Mouse (Mus musculus): ENCODE data around the gene Cnih1. TPM values are rescaled to one million over a fixed set of nuclear protein-coding genes. Genes with fewer than 3 reads are reported as not detected.
"Not testable (repeated sequence)": the region's sequence is repeated elsewhere in the genome, so short reads cannot be mapped to it uniquely, and the experiment has no call there.

Gene Cnih1
- polyA plus RNA-seq, 1 experiment from 2014 or later = 159 TPM

DNA sequence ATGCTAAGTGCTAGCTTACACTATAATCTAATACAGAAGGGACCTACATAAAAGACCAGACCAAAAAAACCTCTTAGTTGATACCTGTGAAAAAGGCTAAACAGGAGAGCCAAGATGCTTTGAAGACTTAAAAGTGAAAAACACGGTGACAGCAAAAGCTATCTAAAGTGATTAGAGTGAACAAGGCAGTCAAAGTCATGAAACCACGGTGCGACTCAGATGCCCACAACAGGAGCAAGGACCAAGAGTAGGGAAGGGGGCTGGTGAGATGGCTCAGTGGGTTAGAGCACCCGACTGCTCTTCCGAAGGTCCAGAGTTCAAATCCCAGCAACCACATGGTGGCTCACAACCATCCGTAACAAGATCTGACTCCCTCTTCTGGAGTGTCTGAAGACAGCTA is 31.8 kb upstream of the Cnih1 start:
- H3K36me3 ChIP-seq (ENCODE audit: control insufficient read depth, insufficient read depth); H3K9ac ChIP-seq (replicated peaks; ENCODE audit: low read depth, low read length); ATAC-seq; H3K4me2 ChIP-seq (ENCODE audit: low read length); H3K4me3 ChIP-seq (replicated peaks; ENCODE audit: low read length); H3K27me3 ChIP-seq (replicated peaks; ENCODE audit: control insufficient read depth, insufficient read depth, low read length); H3K9me3 ChIP-seq (ENCODE audit: control insufficient read depth, low read length); H3K27ac ChIP-seq (ENCODE audit: low read length): not testable (repeated sequence)
- 94% methylated on average over 5 of the region's 6 CpGs for WGBS
- peaks cover 18% of the 10 kb centered on the region for H3K4me1 ChIP-seq (replicated peaks; ENCODE audit: control insufficient read depth, insufficient read depth, low read length)

DNA sequence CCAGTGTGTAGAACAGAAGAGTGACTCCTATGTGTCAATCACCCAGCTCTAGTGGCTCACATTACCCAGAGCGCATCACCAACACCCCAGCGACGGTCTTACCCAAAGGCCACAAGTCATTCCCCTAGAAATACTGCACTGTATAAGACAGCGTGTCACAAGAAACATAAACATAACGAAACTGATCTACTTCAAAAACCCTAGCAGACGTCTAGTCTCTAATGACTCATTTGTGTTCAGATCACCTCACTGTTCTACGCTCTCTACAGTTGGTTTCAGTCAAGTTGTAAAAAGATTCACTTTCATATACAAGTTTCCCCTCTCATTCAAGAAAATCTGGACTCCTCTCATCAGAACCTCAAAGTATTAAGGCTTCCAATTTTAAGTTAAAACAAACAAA is 30.5 kb upstream of the Cnih1 start:
- WGBS = 93% methylated on average over 7 of the region's 7 CpGs
- Histone ChIP-seq H3K4me2 (ENCODE audit: low read length) (no peak overlapping the region), H3K4me3 (replicated peaks; ENCODE audit: low read length) (no peak overlapping the region), H3K27ac (ENCODE audit: low read length) (no peak overlapping the region), H3K9me3 (ENCODE audit: control insufficient read depth, low read length) (no peaks in the 10 kb centered on the region), H3K9ac (replicated peaks; ENCODE audit: low read depth, low read length) (no peak overlapping the region), H3K4me1 (replicated peaks; ENCODE audit: control insufficient read depth, insufficient read depth, low read length) (peaks cover 18% of the 10 kb centered on the region), H3K27me3 (replicated peaks; ENCODE audit: control insufficient read depth, insufficient read depth, low read length) (no peaks in the 10 kb centered on the region), H3K36me3 (ENCODE audit: control insufficient read depth, insufficient read depth) (no peaks in the 10 kb centered on the region)
- no peak for ATAC-seq

DNA sequence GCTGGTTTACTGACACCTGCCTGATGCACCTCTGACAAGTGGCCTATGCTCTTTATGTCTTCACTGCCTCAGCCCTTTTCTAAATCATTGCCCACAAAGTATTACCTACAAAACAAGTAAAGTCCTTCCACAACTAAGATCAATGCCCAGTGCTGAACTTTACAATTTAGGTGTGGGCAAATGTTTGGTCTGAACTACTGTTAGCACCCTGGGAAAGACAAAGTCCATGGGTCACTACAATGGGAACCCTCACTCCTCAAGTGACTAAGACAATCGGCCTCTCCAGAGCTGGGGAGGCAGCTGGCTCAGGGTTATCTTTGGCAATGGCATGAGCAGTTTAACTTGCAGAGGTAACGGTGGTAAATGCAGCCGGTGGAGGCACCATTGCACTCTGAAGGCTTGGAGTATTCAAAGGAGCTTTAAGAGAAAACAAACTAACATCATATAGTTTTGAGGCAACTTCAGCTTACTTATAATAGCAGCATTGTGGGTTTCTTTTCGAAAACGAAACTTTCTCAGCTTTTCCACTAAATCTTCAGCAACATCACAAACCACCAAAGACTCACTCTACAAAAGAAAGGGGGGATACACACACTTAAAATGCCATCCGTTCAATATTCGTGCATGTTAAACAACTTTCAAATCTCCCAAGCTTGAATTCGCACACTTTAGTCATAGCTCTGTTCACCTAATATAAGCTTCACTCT is 28.9 kb upstream of the Cnih1 start:
- WGBS = 95% methylated on average over 8 of the region's 8 CpGs
- Histone ChIP-seq H3K27ac (ENCODE audit: low read length) (no peak overlapping the region), H3K4me1 (replicated peaks; ENCODE audit: control insufficient read depth, insufficient read depth, low read length) (peaks cover 15% of the 10 kb centered on the region), H3K27me3 (replicated peaks; ENCODE audit: control insufficient read depth, insufficient read depth, low read length) (no peaks in the 10 kb centered on the region), H3K36me3 (ENCODE audit: control insufficient read depth, insufficient read depth) (peaks cover 3% of the 10 kb centered on the region; the same call in 1 of the 2 replicates), H3K4me2 (ENCODE audit: low read length) (no peak overlapping the region), H3K4me3 (replicated peaks; ENCODE audit: low read length) (no peak overlapping the region), H3K9me3 (ENCODE audit: control insufficient read depth, low read length) (no peaks in the 10 kb centered on the region), H3K9ac (replicated peaks; ENCODE audit: low read depth, low read length) (no peak overlapping the region)
- ATAC-seq = no peak

DNA sequence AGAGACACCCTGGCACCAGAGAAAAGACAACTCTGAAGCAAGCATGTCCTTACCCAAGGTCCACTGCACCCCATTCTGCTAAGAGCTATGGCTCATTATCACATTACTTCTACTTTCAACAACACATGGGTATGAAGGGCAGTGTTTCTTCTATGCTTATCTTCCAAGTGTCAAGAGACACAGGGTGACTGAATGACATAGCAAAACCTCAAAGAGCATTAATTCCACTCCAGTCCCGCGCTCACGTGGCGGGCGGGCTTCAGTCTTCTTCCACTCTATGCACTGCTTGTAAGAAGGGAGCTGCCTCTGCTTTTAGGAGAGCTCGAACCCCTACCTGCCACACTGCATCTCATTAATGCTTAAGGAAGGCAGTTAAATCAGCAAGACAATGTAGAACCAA is 27.4 kb upstream of the Cnih1 start:
- no peak overlapping the region for H3K27ac ChIP-seq (ENCODE audit: low read length)
- no peak overlapping the region for H3K4me2 ChIP-seq (ENCODE audit: low read length)
- peaks cover 3% of the 10 kb centered on the region; the same call in 1 of the 2 replicates for H3K36me3 ChIP-seq (ENCODE audit: control insufficient read depth, insufficient read depth)
- 45% methylated on average over 6 of the region's 6 CpGs for WGBS
- no peak for ATAC-seq
- peaks cover 7% of the 10 kb centered on the region for H3K4me1 ChIP-seq (replicated peaks; ENCODE audit: control insufficient read depth, insufficient read depth, low read length)
- H3K9me3 ChIP-seq (ENCODE audit: control insufficient read depth, low read length) = no peaks in the 10 kb centered on the region
- no peak overlapping the region for H3K9ac ChIP-seq (replicated peaks; ENCODE audit: low read depth, low read length)
- no peak overlapping the region for H3K4me3 ChIP-seq (replicated peaks; ENCODE audit: low read length)
- H3K27me3 ChIP-seq (replicated peaks; ENCODE audit: control insufficient read depth, insufficient read depth, low read length) = no peaks in the 10 kb centered on the region

DNA sequence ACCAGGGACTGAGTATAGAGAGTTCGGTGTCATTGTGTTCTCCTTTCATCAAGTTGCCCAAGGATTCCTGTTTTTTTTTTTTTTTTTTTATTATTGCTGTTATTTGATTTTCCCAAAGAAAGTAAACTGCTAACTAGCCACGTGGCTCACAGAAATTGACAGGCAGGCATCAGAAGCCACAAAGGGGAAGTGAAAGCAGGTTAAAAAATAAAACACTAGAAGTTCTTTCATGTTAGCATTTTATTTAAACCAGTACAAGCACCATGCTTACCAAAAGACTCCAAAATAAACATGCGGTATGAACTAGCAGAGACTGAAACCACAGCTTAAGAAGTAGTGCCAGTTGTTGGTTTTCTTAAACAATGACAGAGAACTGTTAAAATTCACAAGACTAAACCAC is 19.7 kb upstream of the Cnih1 start:
- WGBS = 49% methylated on average over 3 of the region's 3 CpGs
- H3K4me2 ChIP-seq (ENCODE audit: low read length) = no peak overlapping the region
- H3K36me3 ChIP-seq (ENCODE audit: control insufficient read depth, insufficient read depth) = peaks cover 7% of the 10 kb centered on the region; the same call in 1 of the 2 replicates
- H3K27me3 ChIP-seq (replicated peaks; ENCODE audit: control insufficient read depth, insufficient read depth, low read length) = no peaks in the 10 kb centered on the region
- H3K27ac ChIP-seq (ENCODE audit: low read length) = no peak overlapping the region
- ATAC-seq = no peak
- no peak overlapping the region for H3K4me3 ChIP-seq (replicated peaks; ENCODE audit: low read length)
- H3K4me1 ChIP-seq (replicated peaks; ENCODE audit: control insufficient read depth, insufficient read depth, low read length) = no peaks in the 10 kb centered on the region
- H3K9ac ChIP-seq (replicated peaks; ENCODE audit: low read depth, low read length) = no peak overlapping the region
- H3K9me3 ChIP-seq (ENCODE audit: control insufficient read depth, low read length) = no peaks in the 10 kb centered on the region

DNA sequence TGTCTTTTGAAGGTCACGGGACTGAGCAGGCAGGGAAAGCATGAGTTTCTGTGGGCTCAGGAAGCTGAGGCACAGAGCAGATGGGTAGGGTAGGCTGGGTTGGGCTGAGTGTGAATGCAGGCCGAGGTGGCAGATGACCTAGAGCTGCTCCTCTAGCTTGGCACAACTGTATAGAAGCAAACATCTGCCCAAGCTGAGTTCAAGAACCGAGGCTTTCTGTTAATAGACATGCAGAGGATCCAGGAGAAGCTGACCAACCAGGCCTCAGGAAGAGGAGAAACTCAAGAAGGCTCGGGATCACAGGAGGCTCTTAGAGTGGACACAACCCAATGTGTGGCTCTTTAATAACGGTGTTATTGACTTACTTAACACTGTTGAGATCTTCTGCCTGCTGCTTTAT is 18.0 kb upstream of the Cnih1 start:
- ATAC-seq = no peak
- WGBS = 88% methylated on average over 5 of the region's 5 CpGs
- Histone ChIP-seq H3K4me1 (replicated peaks; ENCODE audit: control insufficient read depth, insufficient read depth, low read length) (no peaks in the 10 kb centered on the region), H3K36me3 (ENCODE audit: control insufficient read depth, insufficient read depth) (peaks cover 7% of the 10 kb centered on the region; the same call in 1 of the 2 replicates), H3K27ac (ENCODE audit: low read length) (no peak overlapping the region), H3K4me3 (replicated peaks; ENCODE audit: low read length) (no peak overlapping the region), H3K27me3 (replicated peaks; ENCODE audit: control insufficient read depth, insufficient read depth, low read length) (no peaks in the 10 kb centered on the region), H3K4me2 (ENCODE audit: low read length) (no peak overlapping the region), H3K9ac (replicated peaks; ENCODE audit: low read depth, low read length) (no peak overlapping the region), H3K9me3 (ENCODE audit: control insufficient read depth, low read length) (no peaks in the 10 kb centered on the region)

DNA sequence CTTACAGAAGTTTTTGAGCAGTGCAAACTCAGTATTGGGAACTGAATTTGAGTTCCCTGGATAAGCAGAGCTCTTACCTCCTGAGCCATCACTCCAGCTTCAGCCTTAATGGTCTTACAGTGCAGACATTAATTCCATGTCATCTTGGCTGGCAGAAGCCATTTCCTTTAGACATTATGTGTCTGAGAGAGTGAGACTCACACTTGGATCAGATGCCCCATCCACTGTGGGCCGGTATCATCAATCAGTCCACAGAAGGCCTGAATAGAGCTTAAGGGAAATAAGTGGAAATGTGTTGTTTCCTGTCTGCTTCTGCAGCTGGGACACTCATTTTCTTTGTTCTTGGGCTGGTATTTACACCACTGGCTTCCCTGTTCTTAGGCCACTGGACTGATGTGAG is 15.6 kb upstream of the Cnih1 start:
- Histone ChIP-seq H3K27ac (ENCODE audit: low read length) (no peak overlapping the region), H3K4me2 (ENCODE audit: low read length) (no peak overlapping the region), H3K9ac (replicated peaks; ENCODE audit: low read depth, low read length) (no peak overlapping the region), H3K36me3 (ENCODE audit: control insufficient read depth, insufficient read depth) (no peaks in the 10 kb centered on the region), H3K9me3 (ENCODE audit: control insufficient read depth, low read length) (no peaks in the 10 kb centered on the region), H3K4me3 (replicated peaks; ENCODE audit: low read length) (no peak overlapping the region), H3K27me3 (replicated peaks; ENCODE audit: control insufficient read depth, insufficient read depth, low read length) (no peaks in the 10 kb centered on the region), H3K4me1 (replicated peaks; ENCODE audit: control insufficient read depth, insufficient read depth, low read length) (no peaks in the 10 kb centered on the region)
- ATAC-seq = no peak
- WGBS = 88% methylated on average over 1 of the region's 1 CpGs

DNA sequence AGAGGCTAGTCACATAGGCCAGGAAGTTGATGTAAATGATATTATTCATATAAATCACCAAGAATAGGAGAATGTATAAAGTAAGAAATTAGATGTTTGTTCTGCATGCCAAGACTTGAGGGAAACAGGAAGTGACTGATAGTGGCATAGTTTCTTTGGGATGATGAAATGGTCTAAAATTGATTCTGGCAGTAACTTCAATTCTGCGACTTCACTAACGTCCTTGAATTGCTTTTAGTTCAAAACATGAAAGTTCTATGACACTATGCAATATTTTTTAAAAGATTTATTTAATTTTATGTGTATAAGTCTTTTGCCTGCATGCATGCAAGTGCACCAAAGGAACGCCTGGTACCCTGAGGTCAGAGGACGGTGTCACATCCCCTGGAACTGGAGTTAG is 15.0 kb upstream of the Cnih1 start:
- no peak overlapping the region for H3K4me2 ChIP-seq (ENCODE audit: low read length)
- WGBS = 92% methylated on average over 4 of the region's 4 CpGs
- no peaks in the 10 kb centered on the region for H3K27me3 ChIP-seq (replicated peaks; ENCODE audit: control insufficient read depth, insufficient read depth, low read length)
- no peaks in the 10 kb centered on the region for H3K9me3 ChIP-seq (ENCODE audit: control insufficient read depth, low read length)
- ATAC-seq = no peak
- H3K36me3 ChIP-seq (ENCODE audit: control insufficient read depth, insufficient read depth) = no peaks in the 10 kb centered on the region
- H3K9ac ChIP-seq (replicated peaks; ENCODE audit: low read depth, low read length) = no peak overlapping the region
- no peaks in the 10 kb centered on the region for H3K4me1 ChIP-seq (replicated peaks; ENCODE audit: control insufficient read depth, insufficient read depth, low read length)
- no peak overlapping the region for H3K4me3 ChIP-seq (replicated peaks; ENCODE audit: low read length)
- no peak overlapping the region for H3K27ac ChIP-seq (ENCODE audit: low read length)

DNA sequence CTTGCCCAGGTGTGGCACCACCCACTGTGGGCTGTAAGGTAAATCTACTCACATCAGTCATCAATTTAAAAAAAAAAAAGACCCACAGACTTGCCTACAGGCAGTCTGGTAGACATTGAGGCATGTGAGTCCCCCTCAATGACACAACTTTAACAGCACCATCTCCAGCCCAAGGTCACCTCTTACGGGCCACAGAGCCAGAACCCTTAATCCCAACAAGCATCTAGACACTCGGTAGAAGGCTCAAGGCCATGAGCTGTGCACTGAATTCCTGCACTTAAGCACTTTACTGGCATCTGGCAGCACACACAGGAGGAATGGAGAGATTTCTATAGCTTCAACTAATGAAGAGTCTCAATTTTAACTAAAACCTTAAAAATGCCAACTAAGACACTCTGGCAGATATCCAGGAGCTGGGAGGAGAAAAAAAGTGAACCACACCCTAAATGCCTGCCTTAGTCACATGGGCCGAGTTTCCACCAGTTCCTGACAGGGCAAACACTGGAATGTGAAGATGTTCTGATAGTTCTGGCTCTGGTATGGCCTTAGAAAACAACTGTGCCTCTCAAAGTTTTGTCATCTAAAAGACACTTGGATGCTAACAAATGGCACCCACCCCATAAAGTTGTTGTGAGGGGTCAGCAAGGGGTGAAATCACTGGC is 12.6 kb upstream of the Cnih1 start:
- no peaks in the 10 kb centered on the region for H3K4me1 ChIP-seq (replicated peaks; ENCODE audit: control insufficient read depth, insufficient read depth, low read length)
- no peaks in the 10 kb centered on the region for H3K36me3 ChIP-seq (ENCODE audit: control insufficient read depth, insufficient read depth)
- H3K4me3 ChIP-seq (replicated peaks; ENCODE audit: low read length) = no peak overlapping the region
- H3K9ac ChIP-seq (replicated peaks; ENCODE audit: low read depth, low read length) = no peak overlapping the region
- no peak overlapping the region for H3K27ac ChIP-seq (ENCODE audit: low read length)
- no peak for ATAC-seq
- WGBS = 87% methylated on average over 3 of the region's 3 CpGs
- no peaks in the 10 kb centered on the region for H3K9me3 ChIP-seq (ENCODE audit: control insufficient read depth, low read length)
- H3K4me2 ChIP-seq (ENCODE audit: low read length) = no peak overlapping the region
- no peaks in the 10 kb centered on the region for H3K27me3 ChIP-seq (replicated peaks; ENCODE audit: control insufficient read depth, insufficient read depth, low read length)
